Mouse (Mus musculus) bone marrow, adult 2 months (tissue): ENCODE results near the gene Als2.

ENCODE experiments used
- CTCF ChIP-seq: fragments of 200-500 bp; IDR thresholded peaks from 2 replicates; pipeline ENCODE4 v1.5.1; 2011; ENCODE audit warnings: low read length, control low read depth; ENCODE audit not compliant: control insufficient read depth, insufficient read depth
- POLR2A ChIP-seq: fragments of 200-500 bp; IDR thresholded peaks from 2 replicates; pipeline ENCODE4 v1.6.1; 2011; ENCODE audit warnings: low read depth, mild to moderate bottlenecking, control low read depth, low read length, borderline replicate concordance; ENCODE audit not compliant: control insufficient read depth

DNA sequence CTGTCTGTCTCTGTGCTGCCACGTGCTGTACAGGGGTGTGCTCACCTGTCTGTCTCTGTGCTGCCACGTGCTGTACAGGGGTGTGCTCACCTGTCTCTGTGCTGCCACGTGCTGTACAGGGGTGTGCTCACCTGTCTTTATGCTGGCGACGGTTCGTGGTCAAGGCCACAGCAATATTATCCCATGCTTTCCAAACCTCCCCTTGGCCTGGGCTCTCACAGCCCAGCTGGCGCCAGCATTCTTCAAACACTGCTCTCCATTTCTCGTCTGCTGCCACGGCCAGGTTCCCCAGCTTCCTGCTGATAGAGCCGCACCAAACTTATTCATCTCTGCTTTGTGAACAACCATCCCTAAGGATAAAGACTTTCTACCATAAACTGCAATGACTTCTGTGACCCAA lies 58.6 kb downstream of the Als2 start:
- TF ChIP-seq POLR2A (no peak), CTCF (no peak)
